Mouse (Mus musculus) spleen, postnatal 0 days (tissue): ENCODE results near the gene Dennd5b. TPM values are rescaled to one million over a fixed set of nuclear protein-coding genes. Genes with fewer than 3 reads are reported as not detected.

Experiments used
- polyA plus RNA-seq: library from polyadenylated mRNA; unstranded; fragments of >200 nt; fragmentation: Nextera tagmentation; extraction: Ambion mirVana; gene quantifications from 2 replicates; pipeline ENCODE4 v1.2.1, GENCODE M21; 2015

Gene Dennd5b
- 1.4 and 1.9 TPM in 2 replicates for polyA plus RNA-seq

GRCm38 (mm10) chr6:149101076-149101942 is at the start of gene Dennd5b:
Gene Dennd5b (minus strand): TSS chr6:149101680.

GRCm38 (mm10) chr6:149139471-149139870 is 38.0 kb upstream of the Dennd5b start, which contains the start of gene Etfbkmt:
Gene Etfbkmt (plus strand): TSS chr6:149139849.

GRCm38 (mm10) chr6:149129870-149130269 is 28.4 kb upstream of the Dennd5b start, which contains the start of gene Gm10203:
Gene Gm10203 (plus strand): TSS chr6:149130170.

GRCm38 (mm10) chr6:148946409-148946742 is 155.1 kb downstream of the Dennd5b start, which contains the start of gene Sinhcaf:
Gene Sinhcaf (minus strand): TSS chr6:148946467.

Other genes starting within 250 kb of the Dennd5b start
- gene Caprin2, start 205.4 kb downstream of the Dennd5b start, polyA plus RNA-seq: 9.4 and 10.3 TPM in 2 replicates
- 23.2 and 25.7 TPM in 2 replicates for gene Sinhcaf, start 155.2 kb downstream of the Dennd5b start, polyA plus RNA-seq
- gene Gm10203, start 28.5 kb upstream of the Dennd5b start, polyA plus RNA-seq: not detected in 2 replicates
- 18.6 and 18.8 TPM in 2 replicates for gene Etfbkmt, start 38.2 kb upstream of the Dennd5b start, polyA plus RNA-seq
- 11.6 and 12.8 TPM in 2 replicates for gene Amn1, start 87.0 kb upstream of the Dennd5b start, polyA plus RNA-seq
- 45.2 and 59.3 TPM in 2 replicates for gene Resf1, start 207.7 kb upstream of the Dennd5b start, polyA plus RNA-seq